Mouse (Mus musculus) retina, postnatal 1 day (tissue): Measurements from ENCODE around the gene Rims4.

Experiments
- DNase-seq: peaks from one replicate; pipeline ENCODE4 v3.0.0-alpha.2; 2012

The Rims4 gene

DNA sequence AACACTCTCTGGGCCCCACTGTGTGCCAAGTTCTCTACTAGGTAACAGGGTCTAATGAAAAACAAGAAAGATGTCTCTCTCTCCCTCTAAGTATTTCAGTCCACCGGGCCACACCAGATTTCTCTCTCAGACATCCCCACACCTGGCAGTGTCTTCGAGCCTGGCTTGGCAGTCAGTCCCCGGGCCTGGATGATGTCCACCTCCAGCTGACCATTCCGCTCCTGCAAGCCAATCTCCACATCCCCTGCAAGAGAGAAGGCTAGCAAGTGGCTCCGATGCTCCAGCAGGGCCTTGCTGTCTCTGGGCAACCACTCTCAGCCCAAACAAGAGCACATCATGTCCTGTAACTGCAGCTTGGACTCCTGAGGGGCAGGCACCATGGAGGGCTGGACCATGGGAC, 53.2 kb downstream of the Rims4 start:
- no peak for DNase-seq

GRCm38 (mm10) chr2:163858254-163858947, 60.1 kb downstream of the Rims4 start:
- peak; percentile 60 for DNase-seq

DNA sequence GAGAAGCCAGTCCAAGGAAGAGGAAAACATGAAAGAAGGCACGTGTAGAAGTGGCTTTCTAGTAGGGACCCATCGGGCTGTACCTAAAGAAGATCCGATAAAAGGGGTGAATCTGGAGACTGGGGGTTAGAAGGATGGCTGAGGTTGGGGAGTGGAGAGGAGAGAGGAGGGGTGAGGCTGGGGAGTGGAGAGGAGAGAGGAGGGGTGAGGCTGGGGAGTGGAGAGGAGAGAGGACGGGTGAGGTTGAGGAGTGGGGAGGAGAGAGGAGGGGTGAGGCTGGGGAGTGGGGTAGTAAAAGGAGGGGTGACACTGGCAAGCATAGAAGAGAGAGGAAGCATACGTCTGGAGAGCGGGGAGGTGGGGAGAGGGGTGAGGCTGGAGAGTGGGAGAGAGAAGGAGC, 61.2 kb downstream of the Rims4 start:
- no peak for DNase-seq

DNA sequence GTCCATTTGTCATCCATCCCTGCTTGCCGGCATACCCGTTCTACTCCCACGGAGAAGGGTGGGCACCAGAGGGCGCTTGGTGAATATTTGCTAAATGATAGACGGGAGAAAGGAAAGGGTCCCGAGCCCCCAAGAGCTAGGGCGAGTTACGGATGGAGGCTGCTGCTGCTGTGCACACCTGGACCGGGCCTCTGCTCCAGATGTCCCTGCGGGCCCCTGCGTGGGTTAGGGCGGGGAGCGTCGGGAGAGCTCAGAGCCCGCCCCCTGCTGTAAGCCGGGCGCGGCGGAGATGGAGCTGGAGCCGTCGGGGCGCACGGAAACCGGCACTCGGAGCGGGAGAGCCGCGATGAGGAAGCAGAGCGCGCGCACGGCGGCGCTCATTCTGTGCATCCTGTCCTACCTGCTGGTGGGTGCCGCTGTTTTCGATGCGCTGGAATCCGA, 65.0 kb downstream of the Rims4 start, which contains the start of gene Kcnk15:
Kcnk15 (plus strand) TSS at position 191 of the 441 bp plus-strand sequence.
- DNase-seq = peak; percentile 61

DNA sequence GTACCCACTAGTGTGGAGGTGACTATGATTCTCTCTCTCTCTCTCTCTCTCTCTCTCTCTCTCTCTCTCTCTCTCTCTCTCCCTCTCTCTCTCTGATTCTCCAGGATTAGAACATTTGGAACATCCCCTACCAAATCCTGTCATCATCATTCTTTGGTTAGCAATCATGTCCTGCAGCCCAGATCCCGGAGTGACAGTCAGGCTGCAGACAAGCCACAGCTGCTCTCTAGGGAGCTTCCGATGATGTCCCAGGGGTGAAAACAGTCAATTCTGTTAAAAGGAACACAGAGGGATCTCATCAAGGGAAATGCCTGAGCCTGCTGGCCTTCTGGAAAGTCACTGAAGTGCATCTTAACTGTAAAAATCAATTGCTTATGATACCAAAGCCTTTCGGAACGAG, 76.4 kb downstream of the Rims4 start:
- no peak for DNase-seq

GRCm38 (mm10) chr2:163839519-163839918, 79.0 kb downstream of the Rims4 start:
- peak; percentile 91 for DNase-seq

DNA sequence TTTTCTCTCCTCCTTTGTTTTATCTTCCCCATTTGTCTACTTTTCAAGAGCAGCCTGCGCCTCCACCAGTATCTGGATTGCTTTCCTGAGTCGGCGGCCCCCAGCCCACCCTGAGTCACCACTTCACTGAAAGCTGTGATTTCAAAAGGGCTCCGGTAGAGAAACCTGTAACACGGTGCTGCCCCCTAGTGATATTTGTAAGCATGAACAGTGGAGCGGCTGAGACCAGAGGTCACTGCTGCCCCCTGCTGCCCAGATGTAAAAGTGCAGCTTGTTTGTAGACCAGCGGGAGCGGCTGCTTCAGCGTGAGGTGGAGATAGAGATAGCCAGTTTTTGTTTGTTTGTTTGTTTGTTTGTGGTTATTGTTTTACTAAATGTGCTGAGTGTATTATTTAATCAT, 80.4 kb downstream of the Rims4 start:
- DNase-seq = peak; percentile 86

DNA sequence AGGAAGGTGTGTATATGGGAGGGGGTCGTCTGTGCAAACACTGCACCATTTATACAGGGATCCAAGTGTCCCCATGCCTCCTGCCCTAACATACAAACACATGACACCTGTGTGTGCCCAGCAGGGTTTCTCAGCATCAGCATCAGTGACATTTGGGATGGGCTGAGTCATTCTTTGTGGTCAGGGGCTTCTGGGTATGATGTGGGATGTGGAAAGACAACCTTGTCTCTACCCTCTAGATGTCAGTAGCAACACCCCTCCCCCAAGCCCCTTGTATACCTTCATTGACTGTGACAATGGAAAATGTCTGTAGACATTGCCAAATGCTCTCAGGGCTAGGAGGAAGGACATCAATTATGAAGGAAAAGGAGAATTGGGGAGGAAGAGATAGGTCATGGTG, 87.3 kb downstream of the Rims4 start:
- no peak for DNase-seq

GRCm38 (mm10) chr2:163826494-163826893, 92.0 kb downstream of the Rims4 start:
- DNase-seq = no peak

GRCm38 (mm10) chr2:163825861-163826260, 92.6 kb downstream of the Rims4 start:
- no peak for DNase-seq

GRCm38 (mm10) chr2:163823771-163824170, 94.7 kb downstream of the Rims4 start:
- peak; percentile 25 for DNase-seq

DNA sequence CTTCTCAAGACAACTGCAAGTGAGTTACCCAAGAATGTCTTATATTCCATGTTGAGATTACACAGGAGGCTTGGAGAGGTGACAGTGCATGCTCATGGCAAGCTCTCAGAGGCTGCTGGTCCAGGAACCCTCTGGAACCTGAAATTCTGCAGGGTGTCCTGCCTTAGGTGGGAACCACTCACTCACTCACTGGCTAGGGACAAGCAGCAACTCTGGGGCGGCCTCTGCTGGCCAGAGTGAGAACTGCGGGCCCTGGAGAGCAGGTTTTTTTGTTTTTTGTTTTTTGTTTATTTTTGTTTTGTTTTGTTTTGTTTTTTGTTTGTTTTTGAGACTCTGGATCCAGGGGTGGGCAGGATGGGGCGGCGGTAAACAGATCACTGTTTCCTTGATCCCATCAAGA, 95.2 kb downstream of the Rims4 start:
- DNase-seq = peak; percentile 74

DNA sequence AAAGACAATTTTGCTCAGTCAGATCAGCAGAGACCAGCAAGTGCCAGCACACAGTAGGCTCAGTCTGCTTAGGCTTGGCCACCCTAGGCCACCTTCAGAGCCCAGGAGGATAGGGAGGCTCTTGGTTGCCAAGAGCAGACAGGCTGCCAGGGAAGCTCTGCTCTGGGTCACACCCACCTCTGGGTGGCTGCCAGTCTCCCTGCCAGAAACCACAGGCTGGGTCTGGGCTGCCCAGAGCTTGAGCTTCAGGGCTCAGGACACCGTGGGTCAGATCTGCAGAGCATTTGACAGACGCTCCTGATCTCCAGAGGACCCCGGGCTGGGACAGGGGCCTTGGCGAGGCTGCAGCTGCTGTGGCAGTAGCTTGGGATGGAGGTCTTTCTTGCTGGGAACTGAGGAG, 97.9 kb downstream of the Rims4 start, which contains the start of gene Ccn5:
Ccn5 (plus strand) TSS at position 255 of the 400 bp plus-strand sequence.
- no peak for DNase-seq

- no peak for DNase-seq
Observed at GRCm38 (mm10) chr2:163814739-163815465, 103.6 kb downstream of the Rims4 start.

DNA sequence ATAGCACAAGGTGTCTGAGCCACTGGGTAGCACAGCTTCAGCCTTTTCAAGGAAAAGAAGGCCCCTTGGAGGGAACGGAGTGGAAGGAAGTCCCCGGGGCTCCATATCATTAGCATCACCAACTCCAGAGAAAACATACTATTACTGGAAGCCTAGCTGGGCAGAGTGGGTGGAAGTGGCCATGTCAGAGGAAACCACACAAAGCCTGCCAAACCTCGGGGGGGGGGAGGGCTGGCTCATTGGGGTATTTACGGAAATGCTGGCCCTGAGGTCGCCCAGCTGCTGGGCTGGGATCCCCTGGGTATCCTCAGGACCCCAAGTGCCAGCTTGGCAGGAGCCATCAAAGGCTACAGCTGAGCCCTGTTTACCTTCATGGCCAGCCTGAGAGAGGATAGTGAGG, 105.4 kb downstream of the Rims4 start:
- DNase-seq = no peak
